Mouse (Mus musculus) cortical plate, adult 2 months (tissue): Measurements from ENCODE around the gene Klhl29. TPM values are rescaled to one million over a fixed set of nuclear protein-coding genes. Genes with fewer than 3 reads are reported as not detected.

Source experiments
- H3K27ac ChIP-seq: fragments of 200-500 bp; 2 replicates; pipeline ENCODE4 v1.5.1; 2012; ENCODE audit warnings: low read length, control low read depth, inconsistent platforms; ENCODE audit not compliant: insufficient read depth
- H3K4me1 ChIP-seq: fragments of 200-500 bp; 2 replicates; pipeline ENCODE4 v1.6.1; 2011; ENCODE audit warnings: low read length; ENCODE audit not compliant: control insufficient read depth, insufficient read depth
- H3K4me3 ChIP-seq: fragments of 200-500 bp; 2 replicates; pipeline ENCODE4 v1.5.1; 2011; ENCODE audit warnings: mild to moderate bottlenecking, low read length, control low read depth; ENCODE audit not compliant: insufficient read depth
- CTCF ChIP-seq: fragments of 200-500 bp; IDR thresholded peaks from 2 replicates; pipeline ENCODE4 v1.5.1; 2011; ENCODE audit warnings: mild to moderate bottlenecking, control low read depth, low read length; ENCODE audit not compliant: insufficient read depth; ENCODE audit errors: extremely low read depth
- POLR2A ChIP-seq: fragments of 200-500 bp; IDR thresholded peaks from 2 replicates; pipeline ENCODE4 v1.6.1; 2011; ENCODE audit warnings: mild to moderate bottlenecking, low read length, control low read depth; ENCODE audit not compliant: insufficient read depth; ENCODE audit errors: extremely low read depth
- polyA plus RNA-seq: library from polyadenylated mRNA; depleted of rRNA; stranded (reverse); fragments of >200 nt; gene quantifications from 2 replicates; pipeline ENCODE4 v1.2.3, GENCODE M21; 2012

Klhl29 gene
- polyA plus RNA-seq, 1 experiment = 26.9 TPM

- Histone ChIP-seq H3K4me3 (no peak overlapping the region), H3K27ac (no peak overlapping the region), H3K4me1 (no peaks in the 10 kb centered on the region)
- no peak for TF ChIP-seq POLR2A
- no peak for TF ChIP-seq CTCF
Measured at GRCm38 (mm10) chr12:5395188-5395587, 19.7 kb upstream of the Klhl29 start.

GRCm38 (mm10) chr12:5387112-5387511 is 11.6 kb upstream of the Klhl29 start:
- H3K27ac ChIP-seq = 0 out of 2 replicates have a peak overlapping the region, but pooled peaks have one; percentile 13
- no peak overlapping the region for H3K4me3 ChIP-seq
- no peak for TF ChIP-seq CTCF
- no peak for TF ChIP-seq POLR2A
- no peaks in the 10 kb centered on the region; the same call in 1 of the 2 replicates for H3K4me1 ChIP-seq

- TF ChIP-seq CTCF (no peak), POLR2A (no peak)
- Histone ChIP-seq H3K27ac (no peak overlapping the region), H3K4me1 (no peaks in the 10 kb centered on the region; the same call in 1 of the 2 replicates), H3K4me3 (no peak overlapping the region)
Measured at GRCm38 (mm10) chr12:5386688-5387087, 11.2 kb upstream of the Klhl29 start.

GRCm38 (mm10) chr12:5381694-5382093 is 6.2 kb upstream of the Klhl29 start:
- H3K4me1 ChIP-seq = peaks cover 2% of the 10 kb centered on the region
- TF ChIP-seq POLR2A = no peak

GRCm38 (mm10) chr12:5374684-5375615 is 532 bp downstream of the Klhl29 start:
- H3K27ac ChIP-seq = peak overlapping the region; percentile 100
- peaks cover 2% of the 10 kb centered on the region; the same call in 1 of the 2 replicates for H3K4me1 ChIP-seq
- H3K4me3 ChIP-seq = peak overlapping the region; percentile 95
- peak; percentile 6; the same call in 1 of the 2 replicates for TF ChIP-seq POLR2A
- no peak for TF ChIP-seq CTCF

More at GRCm38 (mm10) chr12:5381694-5382093, 6.2 kb upstream of the Klhl29 start:
- no peak overlapping the region for H3K4me3 ChIP-seq
- H3K27ac ChIP-seq = no peak overlapping the region

GRCm38 (mm10) chr12:5374196-5374683 is 1.2 kb downstream of the Klhl29 start:
- peaks cover 2% of the 10 kb centered on the region; the same call in 1 of the 2 replicates for H3K4me1 ChIP-seq
- H3K4me3 ChIP-seq = peak overlapping the region; percentile 95
- peak overlapping the region; percentile 100 for H3K27ac ChIP-seq
- TF ChIP-seq CTCF (no peak), POLR2A (no peak)

- TF ChIP-seq POLR2A = 0 out of 2 replicates have a peak, but pooled peaks have one; percentile 33
- no peak for TF ChIP-seq CTCF
- Histone ChIP-seq H3K27ac (peak overlapping the region; percentile 100), H3K4me1 (peaks cover 2% of the 10 kb centered on the region; the same call in 1 of the 2 replicates), H3K4me3 (peak overlapping the region; percentile 95)
Measured at GRCm38 (mm10) chr12:5373641-5374195, 1.8 kb downstream of the Klhl29 start.

- no peak for TF ChIP-seq CTCF
- TF ChIP-seq POLR2A = no peak
- Histone ChIP-seq H3K4me3 (no peak overlapping the region), H3K4me1 (peaks cover 1% of the 10 kb centered on the region; the same call in 1 of the 2 replicates), H3K27ac (no peak overlapping the region)
Measured at GRCm38 (mm10) chr12:5369396-5369795, 6.1 kb downstream of the Klhl29 start.

GRCm38 (mm10) chr12:5364836-5365235 is 10.6 kb downstream of the Klhl29 start:
- no peak for TF ChIP-seq CTCF
- no peak for TF ChIP-seq POLR2A
- Histone ChIP-seq H3K4me3 (no peak overlapping the region), H3K4me1 (peaks cover 5% of the 10 kb centered on the region), H3K27ac (no peak overlapping the region)
